Mouse (Mus musculus): Measurements from ENCODE around the gene Gm21083.
"Not testable (repeated sequence)": the region's sequence is repeated elsewhere in the genome, so short reads cannot be mapped to it uniquely, and the experiment has no call there.

The Gm21083 gene

DNA sequence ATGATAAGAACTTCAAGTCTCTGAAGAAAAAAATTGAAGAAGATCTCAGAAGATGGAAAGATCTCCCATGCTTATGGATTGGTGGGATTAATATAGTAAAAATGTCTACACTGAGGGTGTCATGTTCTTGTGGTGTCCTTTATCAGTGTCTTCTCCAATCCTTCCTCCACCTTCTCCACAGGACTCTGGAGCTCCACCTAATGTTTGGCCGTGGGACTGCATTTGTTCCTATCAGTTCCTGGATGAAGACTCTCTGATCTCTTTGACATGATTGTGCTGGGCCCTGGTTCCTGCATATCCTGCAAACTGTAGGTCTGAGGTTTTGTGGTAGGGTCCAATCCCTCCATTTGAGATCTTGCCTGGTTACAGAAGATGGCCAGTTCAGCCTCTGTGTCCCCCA is 51.0 kb downstream of the Gm21083 start:
- not testable (repeated sequence) for DNase-seq (ENCODE audit: low spot score in 2 of 2)

GRCm38 (mm10) chr5:15630068-15630467 is 52.9 kb downstream of the Gm21083 start:
- not testable (repeated sequence) for DNase-seq (ENCODE audit: low spot score in 2 of 2)

All from right cerebral cortex, postnatal 36 days (tissue).